Mouse (Mus musculus): ENCODE data around the gene Gcfc2.

Gcfc2 gene

GRCm38 (mm10) chr6:81923523-81924142, at the start of gene Gcfc2:
Gcfc2 (plus strand) TSS chr6:81923669.
- DNase-seq = peak; percentile 98

DNA sequence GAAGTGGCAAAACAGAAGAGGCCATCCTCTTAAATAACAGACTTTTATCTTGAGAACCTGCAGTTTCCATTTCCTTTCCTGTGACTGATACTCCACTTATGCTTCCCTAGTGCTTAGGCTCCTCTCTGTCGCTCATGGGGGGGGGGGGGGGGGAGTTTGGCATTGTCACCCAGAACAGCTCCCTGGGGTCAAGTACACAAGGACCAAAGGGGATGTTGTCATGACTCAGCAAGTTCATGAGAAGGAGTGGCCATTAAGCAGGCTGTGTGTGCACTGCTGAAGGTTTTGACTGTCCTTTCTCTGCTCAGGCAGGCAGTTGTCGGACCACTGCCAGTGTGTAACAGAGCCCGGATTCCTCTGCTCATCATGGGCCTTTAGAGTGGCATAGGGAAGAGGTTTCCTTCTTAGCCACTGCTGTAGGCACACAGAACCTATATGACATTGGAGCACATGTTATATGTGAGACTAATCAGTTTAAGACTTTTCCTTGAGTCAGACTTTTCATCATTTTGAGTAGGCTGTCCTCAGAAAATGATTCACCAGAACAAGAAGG, 27.7 kb upstream of the Gcfc2 start:
- DNase-seq = no peak

DNA sequence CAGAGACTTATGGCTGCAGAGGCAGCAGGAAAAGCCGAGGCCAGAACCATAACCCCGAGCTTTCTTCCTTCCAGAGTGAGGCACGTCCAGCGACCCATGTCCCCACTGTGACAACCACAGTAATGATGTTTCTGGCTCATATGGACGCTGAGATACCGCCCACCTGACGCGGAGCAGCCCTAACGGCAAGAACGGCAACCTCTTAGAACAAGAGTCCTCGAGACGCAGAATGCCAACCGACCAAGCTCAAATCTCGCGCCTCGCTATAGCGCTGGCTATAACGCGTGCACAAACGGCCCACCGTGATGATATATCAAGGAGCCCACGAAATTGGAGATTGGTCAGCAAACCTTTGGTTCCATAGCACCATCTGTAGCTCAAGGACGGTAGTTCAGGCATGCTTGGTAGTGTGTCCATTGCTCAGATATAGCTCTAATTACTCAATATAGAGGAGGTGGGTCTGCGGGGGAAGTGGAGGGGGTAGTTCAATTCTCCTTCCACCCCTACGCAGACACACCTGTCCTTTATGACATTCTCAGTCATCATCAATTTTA, 13.1 kb upstream of the Gcfc2 start:
- DNase-seq = no peak

- no peak for DNase-seq
Observed at GRCm38 (mm10) chr6:81911244-81911643, 12.2 kb upstream of the Gcfc2 start.

GRCm38 (mm10) chr6:81911713-81912112, 11.8 kb upstream of the Gcfc2 start:
- DNase-seq = no peak

DNA sequence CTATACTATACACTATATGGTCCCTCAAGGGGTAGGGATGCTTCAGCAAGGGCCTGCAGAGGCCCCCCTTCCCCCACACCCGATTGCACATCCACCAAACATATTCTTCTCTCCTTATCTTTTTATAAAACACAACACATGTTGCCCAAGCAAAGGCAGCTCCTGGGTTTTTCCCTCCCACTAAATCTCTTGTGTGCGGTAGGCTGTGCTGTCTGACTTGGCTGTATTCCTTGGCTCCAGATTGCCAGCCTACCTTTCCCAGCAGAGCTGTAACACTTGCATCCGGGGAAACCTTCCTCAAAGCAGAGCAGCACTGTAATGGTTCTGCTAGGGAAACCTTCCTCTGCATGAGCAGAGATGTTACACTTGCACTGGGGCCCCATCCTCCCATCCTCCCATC, 11.3 kb upstream of the Gcfc2 start:
- no peak for DNase-seq

- DNase-seq = no peak
Observed at GRCm38 (mm10) chr6:81924304-81924703, 835 bp downstream of the Gcfc2 start.

DNA sequence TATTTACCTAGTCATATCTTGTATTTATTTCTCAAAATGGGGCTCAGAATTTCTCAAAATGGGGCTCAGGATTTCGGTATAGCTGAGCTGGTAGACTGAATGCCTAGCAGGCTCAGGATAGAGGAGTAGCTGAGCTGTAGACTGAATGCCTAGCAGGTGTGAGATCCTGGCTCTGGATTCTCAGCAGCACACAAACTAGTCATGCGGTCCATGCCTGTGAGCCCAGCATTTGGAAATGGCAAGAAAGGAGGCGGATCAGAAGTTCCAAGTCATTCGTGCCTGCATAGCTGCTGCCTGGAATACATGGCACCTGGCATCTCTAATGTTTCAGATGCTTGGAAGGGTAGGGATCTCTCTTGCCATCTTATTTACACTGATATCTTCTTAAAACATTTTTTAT, 5.9 kb downstream of the Gcfc2 start:
- no peak for DNase-seq

GRCm38 (mm10) chr6:81933281-81933680, 9.8 kb downstream of the Gcfc2 start:
- no peak for DNase-seq

- DNase-seq = no peak
Observed at GRCm38 (mm10) chr6:81941718-81942117, 18.2 kb downstream of the Gcfc2 start.

DNA sequence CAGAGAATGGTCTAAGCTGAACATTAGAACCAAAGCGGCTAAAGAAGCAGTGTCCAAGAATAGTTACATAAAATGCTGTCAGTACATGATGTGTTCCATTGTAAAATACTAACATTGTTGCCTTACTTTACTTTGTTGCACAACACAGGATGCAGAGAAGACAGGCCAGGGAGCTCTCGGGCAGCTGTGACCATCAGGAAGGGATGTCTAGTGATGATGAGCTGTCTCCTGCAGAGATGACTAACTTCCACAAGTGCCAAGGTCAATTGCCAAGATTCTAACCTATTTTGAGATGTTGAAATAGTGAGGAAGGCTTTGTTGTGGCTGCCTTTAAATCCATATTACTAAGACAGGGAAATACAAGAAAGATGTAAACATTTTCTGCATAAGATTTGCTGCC, 19.8 kb downstream of the Gcfc2 start:
- DNase-seq = no peak

GRCm38 (mm10) chr6:81944432-81944831, 21.0 kb downstream of the Gcfc2 start:
- DNase-seq = no peak

DNA sequence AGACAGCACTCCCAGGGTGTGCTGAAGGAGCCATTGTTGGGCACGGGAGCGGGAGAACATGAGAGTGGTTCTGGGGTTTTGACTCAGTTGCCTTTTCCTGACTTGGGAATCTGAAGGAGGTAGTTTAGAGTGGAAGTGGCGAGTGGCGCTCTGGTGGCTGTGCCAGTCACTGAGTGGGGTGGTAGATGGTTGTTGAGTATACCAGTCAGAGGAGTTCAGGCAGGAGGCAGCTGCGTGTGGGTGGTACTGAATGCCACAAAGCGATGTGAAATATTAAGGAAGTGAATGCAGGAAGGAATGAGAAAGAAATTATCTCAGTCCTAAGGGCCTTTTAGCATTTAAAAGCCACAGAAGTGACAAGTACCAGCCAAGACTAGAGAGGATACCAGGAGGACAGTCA, 23.4 kb downstream of the Gcfc2 start:
- DNase-seq = no peak

- DNase-seq = no peak
Observed at GRCm38 (mm10) chr6:81955133-81955532, 31.7 kb downstream of the Gcfc2 start.

DNA sequence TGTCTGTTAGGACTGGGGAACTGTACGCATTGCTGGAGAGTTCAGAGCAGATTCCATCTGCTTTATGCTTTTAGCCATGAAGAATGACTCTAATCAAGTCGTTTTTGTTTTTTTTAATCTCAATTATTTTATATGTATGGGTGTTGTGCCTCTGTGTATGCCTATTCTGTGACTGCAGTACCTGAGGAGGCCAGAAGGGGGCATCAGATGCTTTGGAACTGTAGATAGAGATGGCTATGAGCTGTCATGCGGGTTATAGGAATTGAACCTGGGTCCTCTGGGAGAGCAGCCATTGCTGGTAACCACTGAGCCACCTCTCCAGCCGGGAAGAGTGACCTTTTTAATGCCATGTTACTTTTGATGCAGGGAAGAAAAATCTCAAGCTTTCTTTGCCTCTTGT, 32.9 kb downstream of the Gcfc2 start:
- peak; percentile 26 for DNase-seq

DNA sequence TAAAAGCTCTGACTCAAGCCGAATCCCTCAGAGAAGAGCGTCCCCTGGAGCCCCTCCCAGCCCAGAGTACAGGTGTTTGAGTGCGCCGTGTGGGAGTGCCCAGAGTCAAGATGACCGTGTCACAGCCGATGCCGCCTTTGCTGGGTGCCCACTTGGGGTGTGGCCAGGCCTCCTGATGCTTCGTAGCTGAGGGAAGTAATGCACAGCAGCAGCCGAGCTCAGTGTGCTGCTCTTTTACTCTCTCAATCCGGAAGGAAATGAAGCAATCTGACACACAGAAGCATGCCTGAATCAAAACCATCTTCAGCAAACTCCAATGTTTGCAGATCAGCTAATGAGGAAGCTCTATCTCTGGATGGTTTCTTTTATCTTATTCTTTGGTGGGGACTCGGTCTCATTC, 34.5 kb downstream of the Gcfc2 start:
- DNase-seq = no peak

DNA sequence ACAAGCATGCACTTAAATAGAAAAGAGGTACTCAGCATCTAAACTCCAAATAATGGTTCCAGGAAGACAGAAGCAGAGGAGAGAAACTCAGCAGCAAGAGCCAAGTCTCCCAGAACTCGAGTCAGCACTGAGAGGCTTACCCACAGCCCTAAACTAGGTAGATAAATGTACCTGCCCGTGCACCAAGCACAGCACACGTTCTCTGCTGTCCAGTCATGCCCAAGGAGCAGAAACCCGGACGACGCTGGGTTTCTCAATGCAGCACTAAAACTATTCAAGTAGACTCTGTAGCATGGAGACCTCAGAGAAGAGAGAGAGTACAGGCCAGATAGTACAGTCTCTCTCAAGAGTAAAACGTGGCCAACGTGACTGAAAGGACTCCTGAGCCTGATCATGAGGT, 36.4 kb downstream of the Gcfc2 start:
- DNase-seq = no peak

GRCm38 (mm10) chr6:81960284-81960683, 36.8 kb downstream of the Gcfc2 start:
- no peak for DNase-seq

GRCm38 (mm10) chr6:81965296-81966067, 42.0 kb downstream of the Gcfc2 start, which contains the start of gene Mrpl19:
Mrpl19 (minus strand) TSS chr6:81965958.
- DNase-seq = peak; percentile 83

GRCm38 (mm10) chr6:81966068-81966544, 42.6 kb downstream of the Gcfc2 start:
- DNase-seq = no peak

DNA sequence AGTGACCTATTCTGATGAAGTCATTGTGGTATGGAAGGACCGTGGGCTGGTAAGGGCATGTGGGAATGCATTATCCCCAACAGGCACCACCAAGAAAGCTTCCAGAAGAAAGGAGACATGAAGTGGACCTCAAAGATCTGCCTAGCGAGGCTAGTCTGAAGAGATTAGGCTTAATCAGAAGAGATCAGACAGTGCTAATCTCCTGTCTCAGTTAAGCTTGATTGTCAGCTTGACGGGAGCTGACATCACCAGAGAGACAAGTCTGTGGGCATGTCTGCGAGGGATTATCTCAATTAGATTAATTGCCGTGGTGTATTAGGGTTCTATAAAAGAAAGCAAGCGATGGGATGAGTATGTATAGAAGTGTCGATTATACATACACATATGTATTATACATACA, 47.7 kb downstream of the Gcfc2 start:
- DNase-seq = no peak

- DNase-seq = no peak
Observed at GRCm38 (mm10) chr6:81972595-81972994, 49.1 kb downstream of the Gcfc2 start.

DNA sequence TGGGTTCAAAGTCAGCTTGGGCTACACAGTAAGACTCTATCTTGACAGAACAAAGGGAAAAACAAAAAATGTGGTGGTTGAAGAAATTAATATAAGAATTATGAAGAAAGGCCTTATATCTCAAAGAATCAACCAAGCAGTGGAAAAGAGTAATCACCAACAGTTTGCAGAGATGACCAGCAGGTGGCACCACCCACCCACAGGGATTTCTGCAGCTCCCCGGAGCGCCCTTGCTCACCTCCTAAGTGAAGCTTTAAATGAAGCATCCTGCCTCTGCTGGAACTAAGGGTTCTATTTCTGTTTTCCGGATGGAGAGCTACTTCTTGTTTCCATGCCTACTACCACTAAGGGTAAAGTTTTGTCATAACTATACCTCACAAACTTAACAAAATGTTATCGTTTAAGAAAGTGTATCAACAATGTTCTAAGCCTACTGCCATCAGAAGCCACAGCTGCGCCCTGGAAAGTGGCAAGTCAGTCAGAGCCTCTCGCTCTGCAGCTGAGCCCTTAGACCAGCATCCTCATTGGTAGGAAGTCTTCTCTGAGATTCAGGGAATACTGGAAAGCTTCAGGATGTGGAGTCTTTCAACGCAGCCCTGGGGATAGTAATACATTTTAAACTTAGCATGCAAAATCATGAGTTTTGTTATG, 52.6 kb downstream of the Gcfc2 start:
- DNase-seq = peak; percentile 91

Data from right cerebral cortex, postnatal 4 days (tissue).